Mouse (Mus musculus): ENCODE data around the gene Gtf3c2. TPM values are rescaled to one million over a fixed set of nuclear protein-coding genes. Genes with fewer than 3 reads are reported as not detected.

Gtf3c2 gene
- polyA plus RNA-seq, 1 experiment from 2014 or later: 77.7 TPM

DNA sequence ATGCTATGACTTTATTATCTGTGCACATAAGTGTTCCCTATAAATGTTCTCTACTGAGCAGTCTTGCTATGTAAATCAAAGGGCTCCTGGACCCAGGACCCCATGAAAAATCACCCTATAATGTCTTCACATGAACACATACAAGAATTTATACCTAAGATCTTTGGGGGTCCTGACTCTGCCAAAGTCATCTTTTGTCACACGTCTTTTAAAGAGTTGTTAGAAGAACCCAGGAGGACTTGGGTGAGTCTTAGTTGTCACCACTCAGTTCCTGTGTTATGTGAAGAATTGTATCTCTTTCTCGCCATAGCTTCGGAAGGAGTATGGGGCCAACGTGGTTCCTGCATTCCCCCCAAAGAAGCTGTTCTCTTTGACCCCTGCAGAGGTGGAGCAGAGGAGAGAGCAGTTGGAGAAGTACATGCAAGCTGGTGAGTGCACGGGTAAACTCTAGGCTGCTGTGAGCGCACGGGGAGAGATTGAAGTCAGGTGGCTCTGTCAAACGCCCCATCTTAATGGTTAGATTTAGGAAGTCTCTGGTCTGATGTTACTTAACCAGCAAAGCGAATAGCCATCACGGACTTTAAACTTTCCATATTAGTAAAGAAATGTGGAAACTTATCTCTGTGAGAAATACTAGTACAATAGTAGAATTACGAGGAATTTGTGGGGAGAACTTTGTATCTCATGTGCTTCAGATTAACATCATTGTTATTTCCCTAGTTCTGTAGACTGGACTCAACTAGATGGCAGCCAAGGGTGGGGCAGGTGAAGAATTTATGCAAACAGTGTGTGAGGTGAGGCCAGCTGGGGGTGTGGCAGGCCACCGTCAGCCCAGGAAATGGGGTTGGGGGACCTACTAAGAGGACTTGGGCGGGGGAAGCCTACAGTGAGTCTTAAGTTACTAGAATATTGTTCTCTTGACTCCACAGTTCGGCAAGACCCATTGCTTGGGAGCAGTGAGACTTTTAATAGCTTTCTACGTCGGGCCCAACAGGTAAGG, 14.8 kb upstream of the Gtf3c2 start:
- H3K4me3 ChIP-seq (ENCODE audit: low read depth, low read length): peak overlapping the region; percentile 88; the same call in 1 of the 2 replicates
- peak overlapping the region; percentile 76 for H3K4me2 ChIP-seq (replicated peaks; ENCODE audit: low read depth, low read length)
- H3K4me1 ChIP-seq (ENCODE audit: control insufficient read depth, insufficient read depth, low read length): peaks cover 14% of the 10 kb centered on the region; the same call in 1 of the 2 replicates
- no peak for ATAC-seq (ENCODE audit: insufficient number of reproducible peaks, insufficient read depth, low FRiP score, low read depth)
- H3K36me3 ChIP-seq (ENCODE audit: control insufficient read depth, insufficient read depth, low read length): peaks cover 64% of the 10 kb centered on the region
- no peaks in the 10 kb centered on the region for H3K27me3 ChIP-seq (ENCODE audit: control insufficient read depth, insufficient read depth, low read length)
- H3K9ac ChIP-seq (replicated peaks; ENCODE audit: low read depth, low read length): no peak overlapping the region
- H3K9me3 ChIP-seq (ENCODE audit: control insufficient read depth, low read depth, low read length): no peaks in the 10 kb centered on the region
- WGBS: 90% methylated on average over 16 of the region's 16 CpGs
- H3K27ac ChIP-seq (ENCODE audit: low read length): no peak overlapping the region

GRCm38 (mm10) chr5:31193631-31194281, 13.8 kb upstream of the Gtf3c2 start:
- Histone ChIP-seq H3K4me1 (ENCODE audit: control insufficient read depth, insufficient read depth, low read length) (peaks cover 14% of the 10 kb centered on the region; the same call in 1 of the 2 replicates), H3K36me3 (ENCODE audit: control insufficient read depth, insufficient read depth, low read length) (peaks cover 60% of the 10 kb centered on the region)
- 12% methylated on average over 25 of the region's 25 CpGs for WGBS

GRCm38 (mm10) chr5:31192939-31193630, 13.1 kb upstream of the Gtf3c2 start, which contains the start of the genes Snx17 and Eif2b4:
Snx17 (plus strand) TSS chr5:31193227.
Eif2b4 (minus strand) TSS chr5:31193430.
- H3K27ac ChIP-seq (ENCODE audit: low read length): peak within 1 kb of the TSS; percentile 80
- ATAC-seq (ENCODE audit: insufficient number of reproducible peaks, insufficient read depth, low FRiP score, low read depth): peak; percentile 95
- no peaks in the 10 kb centered on the region for H3K27me3 ChIP-seq (ENCODE audit: control insufficient read depth, insufficient read depth, low read length)
- no peaks in the 10 kb centered on the region for H3K9me3 ChIP-seq (ENCODE audit: control insufficient read depth, low read depth, low read length)
- H3K4me2 ChIP-seq (replicated peaks; ENCODE audit: low read depth, low read length): peak within 1 kb of the TSS; percentile 78
- peak within 1 kb of the TSS; percentile 69 for H3K9ac ChIP-seq (replicated peaks; ENCODE audit: low read depth, low read length)
- H3K4me1 ChIP-seq (ENCODE audit: control insufficient read depth, insufficient read depth, low read length): peaks cover 14% of the 10 kb centered on the region; the same call in 1 of the 2 replicates
- peak within 1 kb of the TSS; percentile 88 for H3K4me3 ChIP-seq (ENCODE audit: low read depth, low read length)
- under 1% methylated on average over 48 of the region's 48 CpGs for WGBS
- H3K36me3 ChIP-seq (ENCODE audit: control insufficient read depth, insufficient read depth, low read length): peaks cover 58% of the 10 kb centered on the region

More at GRCm38 (mm10) chr5:31193631-31194281, 13.8 kb upstream of the Gtf3c2 start:
- Histone ChIP-seq H3K4me3 (ENCODE audit: low read depth, low read length) (peak overlapping the region; percentile 88), H3K27me3 (ENCODE audit: control insufficient read depth, insufficient read depth, low read length) (no peaks in the 10 kb centered on the region), H3K4me2 (replicated peaks; ENCODE audit: low read depth, low read length) (peak overlapping the region; percentile 76), H3K9me3 (ENCODE audit: control insufficient read depth, low read depth, low read length) (no peaks in the 10 kb centered on the region), H3K27ac (ENCODE audit: low read length) (peak overlapping the region; percentile 80), H3K9ac (replicated peaks; ENCODE audit: low read depth, low read length) (peak overlapping the region; percentile 69)
- no peak for ATAC-seq (ENCODE audit: insufficient number of reproducible peaks, insufficient read depth, low FRiP score, low read depth)

DNA sequence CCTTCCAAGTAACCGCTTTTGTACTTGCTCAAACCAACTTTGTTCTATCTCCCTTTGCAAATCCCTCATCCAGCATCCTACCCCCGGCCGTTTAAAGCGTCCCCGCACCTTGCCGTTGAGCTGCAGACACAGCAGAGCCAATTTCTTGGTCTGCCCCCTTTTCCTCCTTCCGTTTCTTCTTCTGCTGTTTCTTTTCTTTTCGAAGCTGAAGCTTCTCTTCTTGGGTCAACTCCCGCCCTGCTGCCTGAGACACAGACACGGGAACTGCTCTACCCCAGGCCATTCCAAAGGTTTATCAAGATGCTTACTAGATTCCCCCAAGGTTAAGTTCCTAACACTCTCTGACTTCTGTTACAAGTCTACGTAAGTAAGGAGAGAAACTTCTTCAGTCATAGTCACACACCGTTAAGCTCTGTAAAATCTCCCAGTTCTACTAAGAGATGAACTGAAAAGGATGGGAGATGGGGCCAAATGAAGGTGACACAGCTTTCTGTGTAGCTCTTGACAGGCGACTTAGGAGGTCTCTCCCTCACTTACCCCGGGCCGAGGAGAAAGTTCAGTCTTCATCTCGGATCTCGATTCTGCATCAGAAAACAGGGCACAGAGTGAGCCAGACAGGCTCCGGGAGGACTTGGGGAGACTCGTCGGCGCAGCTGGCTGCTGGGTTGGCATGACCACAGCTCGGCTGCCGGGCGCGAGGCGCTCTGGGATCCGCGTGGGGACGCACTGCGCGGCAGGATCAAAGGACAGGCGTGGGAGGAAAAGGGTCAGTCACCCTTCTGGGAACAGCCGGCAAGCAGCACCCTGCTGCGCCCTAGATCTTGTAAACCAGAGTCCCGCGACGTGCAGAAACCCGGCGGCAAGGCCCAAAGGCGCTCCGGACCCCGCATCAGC, 12.3 kb upstream of the Gtf3c2 start:
- Histone ChIP-seq H3K4me1 (ENCODE audit: control insufficient read depth, insufficient read depth, low read length) (peaks cover 14% of the 10 kb centered on the region; the same call in 1 of the 2 replicates), H3K27ac (ENCODE audit: low read length) (peak overlapping the region; percentile 80; the same call in 1 of the 2 replicates), H3K27me3 (ENCODE audit: control insufficient read depth, insufficient read depth, low read length) (no peaks in the 10 kb centered on the region), H3K9me3 (ENCODE audit: control insufficient read depth, low read depth, low read length) (no peaks in the 10 kb centered on the region), H3K4me3 (ENCODE audit: low read depth, low read length) (peak overlapping the region; percentile 88), H3K36me3 (ENCODE audit: control insufficient read depth, insufficient read depth, low read length) (peaks cover 58% of the 10 kb centered on the region), H3K4me2 (replicated peaks; ENCODE audit: low read depth, low read length) (peak overlapping the region; percentile 78), H3K9ac (replicated peaks; ENCODE audit: low read depth, low read length) (peak overlapping the region; percentile 67)
- ATAC-seq (ENCODE audit: insufficient number of reproducible peaks, insufficient read depth, low FRiP score, low read depth): peak; percentile 60
- WGBS: 12% methylated on average over 42 of the region's 42 CpGs

DNA sequence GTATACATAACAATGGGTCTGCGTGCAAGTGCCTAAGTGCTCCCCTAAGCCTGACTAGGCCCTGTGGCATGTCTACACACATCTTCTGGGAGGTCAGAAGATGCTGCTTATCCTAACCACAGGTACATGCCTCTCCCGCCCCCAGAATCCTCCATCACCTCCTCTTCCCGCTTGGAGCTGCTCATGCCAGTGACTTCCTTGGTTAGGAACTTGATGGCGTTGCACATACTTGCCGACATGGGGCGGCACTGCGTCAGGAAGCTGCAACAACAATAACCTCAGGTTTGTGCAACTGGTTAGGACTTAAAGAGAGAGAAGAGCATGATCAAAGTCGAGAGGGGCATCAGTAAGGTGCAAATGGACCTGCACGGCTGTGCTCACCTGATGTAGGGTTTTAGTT, 10.3 kb upstream of the Gtf3c2 start:
- Histone ChIP-seq H3K4me3 (ENCODE audit: low read depth, low read length) (no peak overlapping the region), H3K4me1 (ENCODE audit: control insufficient read depth, insufficient read depth, low read length) (peaks cover 14% of the 10 kb centered on the region; the same call in 1 of the 2 replicates), H3K36me3 (ENCODE audit: control insufficient read depth, insufficient read depth, low read length) (peaks cover 41% of the 10 kb centered on the region), H3K4me2 (replicated peaks; ENCODE audit: low read depth, low read length) (no peak overlapping the region), H3K9me3 (ENCODE audit: control insufficient read depth, low read depth, low read length) (no peaks in the 10 kb centered on the region), H3K9ac (replicated peaks; ENCODE audit: low read depth, low read length) (no peak overlapping the region), H3K27ac (ENCODE audit: low read length) (no peak overlapping the region), H3K27me3 (ENCODE audit: control insufficient read depth, insufficient read depth, low read length) (no peaks in the 10 kb centered on the region)
- 91% methylated on average over 9 of the region's 9 CpGs for WGBS
- no peak for ATAC-seq (ENCODE audit: insufficient number of reproducible peaks, insufficient read depth, low FRiP score, low read depth)

DNA sequence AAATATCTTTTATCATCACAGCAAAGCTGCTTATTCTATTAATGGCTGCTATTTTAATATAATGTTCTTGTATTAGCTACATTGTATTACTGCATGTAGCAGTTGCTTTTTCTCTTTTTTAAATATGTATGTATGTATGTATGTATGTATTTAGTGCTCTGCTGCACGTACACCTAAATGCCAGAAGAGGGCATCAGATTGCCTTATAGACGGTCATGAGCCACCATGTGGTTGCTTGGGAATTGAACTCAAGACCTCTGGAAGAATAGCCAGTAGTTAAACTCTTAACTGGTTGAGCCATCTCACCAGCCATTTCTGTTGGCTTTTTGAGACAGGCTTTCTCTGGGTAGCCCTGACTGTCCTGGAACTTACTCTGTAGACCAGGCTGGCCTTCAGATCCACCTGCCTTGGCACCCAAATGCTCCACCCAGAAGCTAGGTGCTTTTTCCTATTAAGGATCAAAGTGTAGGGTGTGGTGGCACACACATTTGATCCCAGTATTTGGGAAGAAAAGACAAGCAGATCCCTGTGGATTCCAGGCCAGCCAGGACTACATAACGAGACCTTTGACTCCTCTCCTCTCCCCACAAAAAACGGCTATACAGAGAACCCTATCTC, 8.4 kb upstream of the Gtf3c2 start:
- Histone ChIP-seq H3K27ac (ENCODE audit: low read length) (no peak overlapping the region), H3K9ac (replicated peaks; ENCODE audit: low read depth, low read length) (no peak overlapping the region), H3K4me2 (replicated peaks; ENCODE audit: low read depth, low read length) (no peak overlapping the region), H3K36me3 (ENCODE audit: control insufficient read depth, insufficient read depth, low read length) (peaks cover 34% of the 10 kb centered on the region), H3K4me1 (ENCODE audit: control insufficient read depth, insufficient read depth, low read length) (peaks cover 8% of the 10 kb centered on the region; the same call in 1 of the 2 replicates), H3K9me3 (ENCODE audit: control insufficient read depth, low read depth, low read length) (no peaks in the 10 kb centered on the region), H3K4me3 (ENCODE audit: low read depth, low read length) (no peak overlapping the region), H3K27me3 (ENCODE audit: control insufficient read depth, insufficient read depth, low read length) (no peaks in the 10 kb centered on the region)
- ATAC-seq (ENCODE audit: insufficient number of reproducible peaks, insufficient read depth, low FRiP score, low read depth): no peak
- 77% methylated on average over 4 of the region's 4 CpGs for WGBS

DNA sequence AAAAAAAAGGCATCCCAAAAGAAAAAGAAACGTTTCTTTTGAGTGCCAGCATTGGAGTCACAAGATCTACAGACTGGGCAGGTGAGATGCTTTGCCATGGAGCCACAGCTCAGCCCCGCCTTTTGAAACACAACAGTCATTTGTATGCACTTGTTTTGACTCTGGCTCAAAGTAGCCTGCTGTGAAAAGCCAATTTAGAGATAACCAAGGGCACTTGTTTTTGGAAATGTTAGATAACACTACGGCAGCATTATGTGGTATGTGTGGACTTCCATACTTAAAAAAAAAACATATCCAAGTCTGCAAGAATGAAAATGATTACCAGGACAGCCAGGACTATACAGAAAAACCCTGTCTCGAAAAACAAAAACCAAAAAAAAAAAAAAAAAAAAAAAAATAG, 3.7 kb upstream of the Gtf3c2 start:
- Histone ChIP-seq H3K9me3 (ENCODE audit: control insufficient read depth, low read depth, low read length) (no peaks in the 10 kb centered on the region), H3K27ac (ENCODE audit: low read length) (no peak overlapping the region), H3K4me3 (ENCODE audit: low read depth, low read length) (no peak overlapping the region), H3K4me2 (replicated peaks; ENCODE audit: low read depth, low read length) (no peak overlapping the region), H3K27me3 (ENCODE audit: control insufficient read depth, insufficient read depth, low read length) (no peaks in the 10 kb centered on the region), H3K9ac (replicated peaks; ENCODE audit: low read depth, low read length) (no peak overlapping the region), H3K36me3 (ENCODE audit: control insufficient read depth, insufficient read depth, low read length) (peaks cover 16% of the 10 kb centered on the region), H3K4me1 (ENCODE audit: control insufficient read depth, insufficient read depth, low read length) (no peaks in the 10 kb centered on the region)
- 53% methylated on average over 4 of the region's 4 CpGs for WGBS
- ATAC-seq (ENCODE audit: insufficient number of reproducible peaks, insufficient read depth, low FRiP score, low read depth): no peak
